Mouse (Mus musculus) retina, postnatal 7 days (tissue): ENCODE results near the gene Tmem40.

Experiments
- DNase-seq: peaks from one replicate; pipeline ENCODE4 v3.0.0-alpha.2; 2012; ENCODE audit warnings: low read depth, low spot score

The Tmem40 gene

GRCm38 (mm10) chr6:115770059-115770670 is 8.0 kb upstream of the Tmem40 start:
- no peak for DNase-seq

- no peak for DNase-seq
Measured at GRCm38 (mm10) chr6:115768207-115768606, 6.0 kb upstream of the Tmem40 start.

- DNase-seq = no peak
Measured at GRCm38 (mm10) chr6:115767357-115767756, 5.1 kb upstream of the Tmem40 start.

- DNase-seq = peak; percentile 11
Measured at GRCm38 (mm10) chr6:115764179-115764578, 2.0 kb upstream of the Tmem40 start.

- no peak for DNase-seq
Measured at GRCm38 (mm10) chr6:115760982-115761381, 1.2 kb downstream of the Tmem40 start.

- no peak for DNase-seq
Measured at GRCm38 (mm10) chr6:115760137-115760536, 2.1 kb downstream of the Tmem40 start.

GRCm38 (mm10) chr6:115759461-115759860 is 2.7 kb downstream of the Tmem40 start:
- no peak for DNase-seq

GRCm38 (mm10) chr6:115758981-115759435 is 3.2 kb downstream of the Tmem40 start:
- DNase-seq = no peak

GRCm38 (mm10) chr6:115755536-115755935 is 6.7 kb downstream of the Tmem40 start:
- DNase-seq = no peak

GRCm38 (mm10) chr6:115746326-115746725 is 15.9 kb downstream of the Tmem40 start:
- DNase-seq = peak; percentile 16

- no peak for DNase-seq
Measured at GRCm38 (mm10) chr6:115743569-115743968, 18.6 kb downstream of the Tmem40 start.

- no peak for DNase-seq
Measured at GRCm38 (mm10) chr6:115739056-115739455, 23.2 kb downstream of the Tmem40 start.

- DNase-seq = no peak
Measured at GRCm38 (mm10) chr6:115734909-115735308, 27.3 kb downstream of the Tmem40 start.

- DNase-seq = no peak
Measured at GRCm38 (mm10) chr6:115732341-115732928, 29.8 kb downstream of the Tmem40 start.

GRCm38 (mm10) chr6:115730560-115731342 is 31.5 kb downstream of the Tmem40 start:
- DNase-seq = no peak

GRCm38 (mm10) chr6:115727570-115727969 is 34.6 kb downstream of the Tmem40 start:
- DNase-seq = no peak

GRCm38 (mm10) chr6:115727108-115727507 is 35.1 kb downstream of the Tmem40 start:
- DNase-seq = no peak

- DNase-seq = no peak
Measured at GRCm38 (mm10) chr6:115722246-115722645, 40.0 kb downstream of the Tmem40 start.

GRCm38 (mm10) chr6:115717715-115718558 is 44.3 kb downstream of the Tmem40 start:
- DNase-seq = no peak

- DNase-seq = no peak
Measured at GRCm38 (mm10) chr6:115717101-115717652, 45.0 kb downstream of the Tmem40 start.

GRCm38 (mm10) chr6:115711261-115711660 is 50.9 kb downstream of the Tmem40 start:
- no peak for DNase-seq
